Mouse (Mus musculus): Measurements from ENCODE around the gene Ilf2.

The Ilf2 gene

DNA sequence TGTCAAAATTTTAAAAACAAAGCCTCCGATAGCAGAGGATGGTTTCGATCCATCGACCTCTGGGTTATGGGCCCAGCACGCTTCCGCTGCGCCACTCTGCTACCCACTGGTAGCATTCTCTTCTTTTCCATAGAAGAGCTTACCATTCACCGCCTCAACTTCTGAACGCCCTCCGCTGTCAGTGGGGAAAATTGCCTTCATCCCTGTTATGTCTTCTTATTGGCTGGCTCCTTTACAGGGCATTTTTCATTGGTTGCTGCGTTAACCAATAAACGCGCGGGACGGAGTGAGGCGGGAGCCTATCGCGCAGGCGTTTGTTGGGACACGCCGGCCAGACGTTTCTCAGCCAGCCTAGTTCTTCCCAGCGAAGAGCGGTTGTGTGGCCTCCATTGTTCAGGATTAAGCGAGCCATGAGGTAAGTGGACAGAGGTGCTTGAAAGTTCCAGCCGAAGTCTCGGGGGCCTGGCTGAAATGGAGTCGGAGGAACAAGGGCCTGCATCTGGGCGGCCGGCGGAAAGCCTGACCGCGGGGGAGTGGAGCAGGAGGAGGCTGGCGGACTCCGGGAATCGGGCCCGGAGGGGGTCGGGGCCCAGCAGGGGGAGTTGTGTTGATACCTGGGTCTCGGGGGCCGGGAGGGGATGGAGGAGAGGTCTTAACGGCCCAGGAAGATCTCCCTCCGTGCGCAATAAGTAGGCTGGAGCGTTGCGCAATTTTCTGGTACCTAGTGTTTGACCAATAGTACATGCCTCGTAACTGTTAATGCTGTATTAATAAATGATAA lies at the start of gene Ilf2:
Ilf2 (plus strand) TSS at position 296 of the 781 bp plus-strand sequence.
- peak; percentile 99 for DNase-seq (ENCODE audit: low read depth, low spot score)

- peak; percentile 69 for DNase-seq (ENCODE audit: low read depth, low spot score)
Observed at GRCm38 (mm10) chr3:90427574-90427973, 48.4 kb upstream of the Ilf2 start.

DNA sequence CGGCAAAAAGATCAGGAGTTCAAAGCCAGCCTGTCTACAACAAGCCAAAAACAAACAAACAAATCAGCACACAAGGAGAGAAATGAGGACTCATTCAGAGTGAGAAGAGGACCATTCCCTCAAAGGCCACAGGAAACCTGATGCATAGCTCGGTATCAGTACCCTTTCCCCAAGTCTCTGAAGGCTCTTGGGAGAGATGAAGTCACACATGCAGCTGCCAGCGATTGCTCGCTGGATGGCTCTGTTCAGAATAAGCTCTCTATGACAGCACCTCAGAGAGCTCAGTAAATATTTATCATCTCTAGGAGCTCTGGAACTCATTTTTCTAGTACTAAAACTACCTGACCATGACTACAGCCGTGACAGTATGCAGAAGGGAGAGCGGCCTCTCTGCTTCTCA lies 47.7 kb upstream of the Ilf2 start:
- peak; percentile 33 for DNase-seq (ENCODE audit: low read depth, low spot score)

DNA sequence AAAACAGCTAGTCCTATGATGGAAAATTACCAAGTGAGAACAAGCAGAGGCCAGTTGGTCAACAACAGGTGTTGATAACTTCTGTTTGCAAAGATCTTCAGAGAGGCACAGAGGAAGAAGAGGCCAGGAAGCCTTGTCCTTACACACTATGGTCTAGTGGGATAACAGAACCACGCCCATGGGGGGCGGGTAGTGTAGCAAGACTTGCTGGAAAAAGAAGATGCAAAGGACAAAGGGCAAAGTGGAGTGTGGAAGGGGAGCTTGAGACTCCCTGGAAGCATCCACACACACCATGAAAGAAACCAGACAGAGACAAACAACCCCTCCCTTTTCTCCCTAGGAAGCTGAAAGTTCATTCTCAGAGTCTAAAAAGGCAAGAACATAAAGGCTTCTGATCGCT lies 46.4 kb upstream of the Ilf2 start:
- DNase-seq (ENCODE audit: low read depth, low spot score): no peak

DNA sequence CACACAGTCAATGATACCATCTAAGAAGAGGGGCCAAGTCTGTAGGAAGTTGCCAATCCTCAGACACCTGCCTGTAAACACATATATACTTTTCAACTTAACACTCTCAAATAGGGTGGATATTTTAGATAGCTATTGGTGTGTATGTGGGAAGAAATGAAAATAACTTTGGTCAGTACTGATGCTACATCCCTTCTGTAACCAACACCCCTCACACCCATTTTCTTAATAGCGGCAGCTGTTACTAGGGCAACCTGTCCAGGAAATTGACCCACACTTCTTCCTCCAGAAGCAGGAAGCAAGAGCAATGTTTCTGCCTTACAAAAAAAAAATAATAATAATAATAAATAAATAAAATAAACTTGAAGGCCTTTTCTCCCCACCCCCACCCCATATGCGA lies 43.6 kb upstream of the Ilf2 start:
- no peak for DNase-seq (ENCODE audit: low read depth, low spot score)

GRCm38 (mm10) chr3:90432811-90433219 lies 43.1 kb upstream of the Ilf2 start:
- no peak for DNase-seq (ENCODE audit: low read depth, low spot score)

DNA sequence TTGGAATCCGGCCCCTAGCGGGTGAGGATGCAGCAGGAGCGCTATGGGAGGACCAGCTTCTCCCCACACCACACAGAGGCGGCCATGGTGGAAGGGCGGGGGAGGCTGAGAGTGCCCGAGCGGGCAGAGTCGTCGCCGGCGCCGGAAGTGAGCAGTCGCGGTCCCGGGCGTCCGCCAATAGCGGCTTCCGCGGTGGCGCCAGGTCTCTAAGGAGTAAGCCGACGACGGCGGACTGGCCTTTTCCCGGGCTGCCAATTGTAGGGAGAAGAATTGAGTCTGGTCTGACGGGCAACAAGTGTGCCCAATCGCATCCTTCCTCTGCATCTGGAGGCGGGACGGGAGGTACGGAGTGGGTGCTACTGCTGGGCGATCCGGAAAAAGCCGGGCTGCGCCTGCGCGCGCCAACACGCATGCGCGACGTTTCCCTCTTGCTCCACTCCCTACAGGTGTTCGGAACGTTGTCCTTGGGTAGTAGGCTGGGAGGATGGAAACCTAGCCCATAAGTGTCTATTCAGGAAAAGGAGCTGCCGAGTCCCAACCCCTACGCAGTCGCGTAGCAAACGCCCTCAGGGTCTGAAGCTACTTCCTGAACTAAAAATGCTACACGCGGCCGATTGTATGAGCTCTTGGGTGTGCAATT lies 42.4 kb upstream of the Ilf2 start, which contains the start of gene Ints3:
Ints3 (minus strand) TSS at position 242 of the 640 bp plus-strand sequence.
- DNase-seq (ENCODE audit: low read depth, low spot score): peak; percentile 100

DNA sequence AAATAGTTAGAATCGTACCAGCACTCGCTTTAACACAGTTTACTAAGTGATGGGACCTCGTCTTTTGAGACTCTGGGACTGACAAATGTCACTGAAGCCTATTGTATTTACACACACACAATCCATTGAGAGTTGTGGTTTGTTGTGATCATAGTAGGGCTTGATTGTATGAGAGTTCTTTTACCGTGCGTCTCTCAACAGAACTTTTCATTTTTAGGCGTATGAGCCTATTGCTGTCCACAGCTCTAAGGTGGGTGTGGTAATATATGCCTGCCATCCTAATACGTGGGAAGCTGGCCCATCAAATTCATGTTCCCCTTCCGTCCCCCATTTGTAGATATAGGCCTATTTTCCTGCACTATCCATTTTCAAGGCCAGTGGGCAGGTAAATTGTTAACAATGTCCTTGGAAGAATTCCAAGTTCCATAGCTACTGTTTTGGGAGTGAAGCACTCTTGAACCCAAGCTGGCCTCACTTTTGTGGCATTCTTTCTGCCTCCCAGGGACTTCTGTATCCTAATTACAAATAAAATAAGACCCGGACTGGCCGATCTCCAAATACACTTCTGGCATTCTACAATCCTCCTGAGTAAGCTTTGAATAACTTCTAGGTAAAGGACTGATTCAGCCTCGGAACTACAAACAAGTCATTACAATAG lies 41.7 kb upstream of the Ilf2 start:
- no peak for DNase-seq (ENCODE audit: low read depth, low spot score)

DNA sequence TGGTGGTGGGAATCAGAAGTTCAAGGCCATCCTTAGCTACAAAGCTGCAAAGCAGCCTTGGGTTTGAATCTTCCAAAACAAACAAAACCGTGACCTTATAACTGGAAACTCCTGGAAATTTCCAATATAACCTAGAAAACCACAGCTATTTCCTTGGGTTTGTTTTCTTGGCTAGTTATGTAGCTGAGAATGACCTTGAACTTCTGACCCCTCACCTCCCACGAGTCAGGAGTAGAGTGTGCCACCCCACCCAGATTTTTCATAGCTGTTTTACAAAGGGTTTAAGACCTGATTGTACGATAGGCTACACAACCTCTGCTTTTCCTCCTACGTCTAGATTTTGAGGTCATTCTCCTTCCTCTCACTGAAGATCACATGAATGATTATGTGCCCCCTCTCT lies 38.8 kb upstream of the Ilf2 start:
- DNase-seq (ENCODE audit: low read depth, low spot score): peak; percentile 35

- DNase-seq (ENCODE audit: low read depth, low spot score): peak; percentile 54
Observed at GRCm38 (mm10) chr3:90440756-90441155, 35.2 kb upstream of the Ilf2 start.

DNA sequence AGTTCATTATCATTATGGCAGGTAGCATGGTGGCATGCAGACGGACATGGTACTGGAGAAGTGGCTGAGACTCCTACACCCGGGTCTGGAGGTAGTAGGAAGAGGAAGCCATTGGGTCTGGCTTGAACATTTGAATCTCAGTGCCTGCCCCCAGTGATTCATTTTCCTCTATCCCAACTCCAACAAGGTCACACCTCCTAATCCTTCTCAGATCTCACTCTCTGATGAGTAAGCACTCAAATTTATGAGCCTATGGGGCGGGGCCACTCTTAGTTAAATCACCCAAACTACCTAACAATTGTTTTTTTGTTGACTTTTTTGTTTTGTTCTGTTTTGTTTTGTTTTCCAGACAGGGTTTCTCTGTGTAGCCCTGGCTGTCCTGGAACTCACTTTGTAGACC lies 31.9 kb upstream of the Ilf2 start:
- DNase-seq (ENCODE audit: low read depth, low spot score): no peak

DNA sequence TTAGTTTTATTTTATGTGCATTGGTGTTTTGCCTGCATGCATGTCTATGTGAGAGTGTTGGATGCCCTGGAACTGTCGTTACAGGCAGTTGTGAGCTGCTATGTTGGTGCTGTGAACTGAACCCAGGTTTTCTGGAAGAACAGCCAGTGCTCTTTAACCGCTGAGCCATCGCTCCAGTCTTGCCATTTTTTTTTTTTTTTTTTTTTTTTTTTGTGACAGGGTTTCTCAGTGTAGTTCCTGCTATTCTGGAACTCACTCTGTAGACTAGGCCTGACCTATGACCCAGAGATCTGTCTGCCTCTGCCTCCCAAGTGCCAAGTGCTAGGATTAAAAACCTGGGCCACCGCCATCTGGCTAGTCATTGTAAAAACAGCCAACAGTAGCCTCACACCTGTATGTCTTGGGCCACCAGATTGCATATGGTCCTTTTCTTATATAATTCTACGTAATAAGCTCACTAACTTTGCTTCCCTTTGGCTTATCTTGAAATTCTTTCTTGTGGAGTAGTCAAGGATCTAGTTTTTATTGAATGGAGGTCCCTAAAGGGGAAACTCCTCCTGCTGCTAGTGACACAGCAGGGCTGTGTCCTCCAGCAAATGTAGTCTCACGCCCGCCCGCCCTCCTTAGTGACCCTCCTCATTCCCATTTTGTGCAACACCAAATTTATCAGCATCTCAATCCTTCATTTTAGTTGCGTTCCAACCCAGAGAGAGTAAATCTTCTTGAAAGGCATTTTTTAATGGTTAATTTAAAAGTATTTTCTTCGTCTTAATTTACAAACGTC lies 30.3 kb upstream of the Ilf2 start:
- no peak for DNase-seq (ENCODE audit: low read depth, low spot score)

GRCm38 (mm10) chr3:90446389-90447122 lies 29.4 kb upstream of the Ilf2 start:
- peak; percentile 88 for DNase-seq (ENCODE audit: low read depth, low spot score)

DNA sequence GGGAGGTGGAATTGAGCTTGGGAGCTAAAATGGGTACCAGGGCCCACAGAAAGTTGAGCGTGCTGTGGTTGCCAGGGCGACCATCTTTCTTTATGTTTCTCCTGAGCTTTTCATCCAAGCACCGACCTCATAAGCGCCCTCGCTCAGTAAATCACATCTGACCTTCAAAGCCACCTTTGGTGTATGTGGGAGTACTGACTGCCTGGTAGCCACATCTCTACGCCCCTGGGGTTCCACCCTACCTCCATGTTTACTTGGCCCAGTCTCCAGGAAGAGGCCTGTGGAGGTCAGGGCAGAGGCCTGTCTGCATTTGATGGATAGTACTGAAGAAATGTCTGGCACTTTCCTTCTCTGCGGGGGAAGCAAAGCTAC lies 28.8 kb upstream of the Ilf2 start:
- peak; percentile 40 for DNase-seq (ENCODE audit: low read depth, low spot score)

- DNase-seq (ENCODE audit: low read depth, low spot score): no peak
Observed at GRCm38 (mm10) chr3:90448626-90449025, 27.3 kb upstream of the Ilf2 start.

DNA sequence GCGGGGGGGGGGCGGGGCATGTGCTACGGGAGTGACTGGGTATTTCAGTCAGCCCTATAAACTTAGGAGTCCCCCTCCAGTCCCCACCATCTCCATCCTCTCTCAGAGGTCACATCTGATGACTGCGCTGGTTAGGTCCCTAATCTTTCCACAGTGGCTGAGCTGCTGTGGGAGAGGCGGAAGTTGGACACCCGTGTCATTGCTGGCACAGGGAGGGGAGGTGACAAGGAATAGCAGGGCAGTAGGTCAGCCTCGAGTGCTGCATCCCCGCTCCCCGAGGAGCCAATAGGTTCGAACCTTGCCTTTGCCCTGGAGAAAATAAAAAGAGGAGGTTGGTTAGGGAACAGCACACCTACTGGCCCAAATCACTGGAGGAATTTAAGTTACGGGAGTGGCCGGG lies 25.1 kb upstream of the Ilf2 start:
- no peak for DNase-seq (ENCODE audit: low read depth, low spot score)

GRCm38 (mm10) chr3:90451396-90452095 lies 24.4 kb upstream of the Ilf2 start:
- peak; percentile 48 for DNase-seq (ENCODE audit: low read depth, low spot score)

DNA sequence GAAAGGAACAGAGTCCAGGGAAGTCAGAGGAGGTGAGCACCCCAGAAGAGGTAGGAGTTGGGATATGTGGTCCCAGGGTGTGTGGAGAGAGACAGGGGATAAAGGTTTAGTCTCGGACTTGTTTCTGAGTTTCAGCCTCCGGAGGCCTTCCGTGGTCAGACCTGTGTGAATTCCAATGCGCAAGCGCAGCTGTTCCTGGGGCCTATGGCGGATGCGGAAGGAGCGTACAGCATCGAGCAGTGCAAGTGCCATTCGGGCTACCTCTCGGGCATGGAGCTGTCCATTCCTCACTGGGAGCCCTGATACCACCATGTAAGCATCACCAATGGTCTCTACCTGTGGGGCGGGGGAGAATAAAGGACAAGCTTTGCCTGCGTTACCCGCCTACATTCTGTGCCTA lies 21.0 kb upstream of the Ilf2 start:
- no peak for DNase-seq (ENCODE audit: low read depth, low spot score)

DNA sequence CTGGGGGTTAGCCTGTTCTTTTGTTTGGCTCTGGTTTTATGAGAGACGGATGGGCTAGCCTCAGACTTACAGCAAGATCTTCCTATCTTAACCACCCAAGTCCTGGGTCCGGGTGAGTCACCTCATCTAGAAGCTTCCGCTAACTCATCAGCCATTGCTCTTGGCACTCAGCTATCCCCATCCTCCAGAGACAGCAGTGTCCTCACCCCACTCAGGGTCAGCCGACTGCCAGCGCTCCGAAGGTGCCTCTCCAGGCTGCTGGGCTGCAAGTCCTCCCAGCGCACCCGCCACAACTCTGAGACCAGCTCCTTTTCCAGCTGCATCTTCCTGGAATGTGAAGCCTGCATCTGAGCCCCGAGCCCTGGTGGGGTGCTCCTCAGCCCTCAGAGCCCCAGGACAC lies 16.2 kb upstream of the Ilf2 start:
- no peak for DNase-seq (ENCODE audit: low read depth, low spot score)

DNA sequence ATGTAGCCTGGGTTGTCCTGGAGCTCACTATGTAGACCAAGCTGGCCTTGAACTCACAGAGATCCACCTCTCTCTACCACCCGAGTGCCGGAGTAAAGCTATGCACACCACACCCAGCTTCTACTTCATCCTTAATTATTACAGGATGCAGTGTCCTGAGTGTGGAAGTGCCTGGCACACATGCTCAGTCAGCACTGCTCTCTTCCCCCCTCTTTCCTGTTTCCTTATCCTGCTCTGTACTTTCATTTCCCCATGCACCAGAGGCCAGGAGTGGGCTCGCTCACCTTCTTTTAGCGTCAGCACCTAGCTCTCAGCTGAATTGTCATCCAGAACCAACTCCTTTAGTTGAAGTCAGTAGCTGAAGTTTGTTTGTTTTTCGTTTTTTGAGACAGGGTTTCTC lies 15.6 kb upstream of the Ilf2 start:
- no peak for DNase-seq (ENCODE audit: low read depth, low spot score)

DNA sequence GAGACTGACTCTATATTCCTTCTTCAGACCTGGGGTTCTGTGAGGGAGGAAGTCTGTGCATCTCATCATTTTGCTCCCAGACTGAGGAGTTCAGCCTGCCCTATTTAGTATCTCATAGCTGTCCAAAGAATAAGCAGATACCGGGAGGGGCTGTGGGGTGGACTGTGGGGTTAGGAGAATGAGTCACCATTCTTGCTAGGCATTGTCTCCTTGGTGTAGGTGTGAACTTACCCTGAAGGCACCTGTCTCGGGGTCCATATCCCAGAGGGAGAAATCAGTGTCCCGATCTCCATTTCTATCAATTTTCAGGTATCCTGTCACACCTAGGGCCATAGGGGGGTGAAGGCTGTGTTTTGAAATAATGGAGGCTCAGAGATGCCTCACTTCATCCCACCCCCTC lies 14.0 kb upstream of the Ilf2 start:
- DNase-seq (ENCODE audit: low read depth, low spot score): no peak

All from 3T3-L1 (cell line).